Mouse (Mus musculus) lung, embryonic 14.5 days (tissue): ENCODE results near the gene Pbx2. TPM values are rescaled to one million over a fixed set of nuclear protein-coding genes. Genes with fewer than 3 reads are reported as not detected.

Source experiments
- ATAC-seq: fragments of 200-750 bp; cut with Nextera tagmentation; 2 replicates; pipeline ENCODE4 v1.8.0; 2017; ENCODE audit warnings: mild to moderate bottlenecking, moderate TSS enrichment, moderate library complexity; ENCODE audit not compliant: insufficient read depth
- DNase-seq: peaks from one replicate; pipeline ENCODE4 v3.0.0-alpha.2; 2015
- H3K27ac ChIP-seq: fragments of 300-500 bp; sonication (generic); 2 replicates; pipeline ENCODE4 v1.5.1; 2014; ENCODE audit warnings: low read depth, mild to moderate bottlenecking, moderate library complexity
- H3K27me3 ChIP-seq: fragments of 300-500 bp; sonication (generic); 2 replicates; pipeline ENCODE4 v1.6.1; 2014; ENCODE audit warnings: low read length, control low read depth; ENCODE audit not compliant: insufficient read depth
- H3K36me3 ChIP-seq: fragments of 300-500 bp; sonication (generic); 2 replicates; pipeline ENCODE4 v1.6.1; 2014; ENCODE audit warnings: control low read depth; ENCODE audit not compliant: insufficient read depth
- H3K4me1 ChIP-seq: fragments of 300-500 bp; sonication (generic); 2 replicates; pipeline ENCODE4 v1.6.1; 2014; ENCODE audit warnings: antibody characterized with exemption, control low read depth; ENCODE audit not compliant: insufficient read depth
- H3K4me2 ChIP-seq: fragments of 300-500 bp; sonication (generic); 2 replicates; pipeline ENCODE4 v1.6.1; 2014; ENCODE audit warnings: mild to moderate bottlenecking
- H3K4me3 ChIP-seq: fragments of 300-500 bp; sonication (generic); 2 replicates; pipeline ENCODE4 v1.5.1; 2014; ENCODE audit warnings: low read depth, low read length
- H3K9ac ChIP-seq: fragments of 300-500 bp; sonication (generic); 2 replicates; pipeline ENCODE4 v1.6.1; 2014
- H3K9me3 ChIP-seq: fragments of 300-500 bp; sonication (generic); 2 replicates; pipeline ENCODE4 v1.6.1; 2016; ENCODE audit warnings: low read depth, low read length, control low read depth
- CTCF ChIP-seq: IDR thresholded peaks from 2 replicates; pipeline ENCODE4 v1.5.1; 2016; ENCODE audit warnings: antibody characterized with exemption, low read depth
- WGBS: fragments of 180-500 bp; shearing (Covaris S2); extraction: QIAGEN DNeasy Blood & Tissue Kit; methylation state at CpG from one replicate; pipeline ENCODE4 v1.1.7; 2014; 5-methylcytosine and 5-hydroxymethylcytosine counted together
- polyA plus RNA-seq: library from polyadenylated mRNA; unstranded; fragments of >200 nt; fragmentation: Nextera tagmentation; extraction: Ambion mirVana; gene quantifications from 2 replicates; pipeline ENCODE4 v1.2.1, GENCODE M21; 2014

The Pbx2 gene
- polyA plus RNA-seq, 1 experiment from 2014 or later, result 10.4 TPM

DNA sequence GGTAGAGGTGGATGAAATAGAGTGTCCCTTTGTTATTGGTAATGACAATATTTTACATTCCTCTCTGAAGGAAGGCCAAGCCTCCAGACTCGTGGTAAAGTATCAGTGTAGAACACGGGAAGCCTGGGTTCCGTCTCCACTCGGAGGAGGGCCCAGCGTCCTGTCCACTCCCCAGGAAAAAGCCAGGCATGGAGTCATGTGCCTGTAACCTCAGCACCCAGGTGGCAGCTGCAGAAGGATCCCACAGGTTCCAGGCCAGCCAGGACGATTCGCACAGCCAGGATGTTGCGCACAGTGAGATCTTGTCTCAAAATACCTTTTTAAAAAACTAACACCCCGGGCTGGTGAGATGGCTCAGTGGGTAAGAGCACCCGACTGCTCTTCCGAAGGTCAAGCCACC lies 27.7 kb upstream of the Pbx2 start:
- no peak overlapping the region for H3K27ac ChIP-seq
- H3K27me3 ChIP-seq, result no peaks in the 10 kb centered on the region
- 71% methylated on average over 11 of the region's 11 CpGs for WGBS
- no peak overlapping the region for H3K9ac ChIP-seq
- TF ChIP-seq CTCF, result no peak
- H3K4me1 ChIP-seq, result 0 out of 2 replicates have a peak, but pooled peaks cover 6% of the 10 kb centered on the region
- H3K9me3 ChIP-seq, result no peaks in the 10 kb centered on the region
- no peak for ATAC-seq
- H3K36me3 ChIP-seq, result no peaks in the 10 kb centered on the region
- H3K4me2 ChIP-seq, result no peak overlapping the region
- H3K4me3 ChIP-seq, result no peak overlapping the region
- DNase-seq, result no peak

DNA sequence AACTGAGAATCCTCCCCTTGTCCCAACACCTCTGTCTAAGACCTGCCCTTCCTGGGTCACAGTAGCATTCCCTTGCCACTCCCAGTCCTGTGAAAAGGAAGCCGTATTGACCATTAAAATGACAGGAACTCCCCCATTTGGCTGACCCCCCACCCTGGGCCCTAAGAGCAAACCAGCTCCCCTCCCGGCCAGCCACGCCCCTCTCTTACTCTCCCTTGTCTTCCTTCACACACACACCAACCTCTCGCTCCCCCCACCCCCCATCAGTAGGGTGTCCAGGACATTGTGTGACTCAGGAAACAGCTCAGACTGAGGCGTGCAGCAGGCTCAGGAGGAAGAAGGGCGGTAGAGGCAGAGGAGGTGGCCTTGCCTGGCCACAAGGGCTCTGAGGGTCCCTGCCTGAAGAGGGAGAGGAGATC lies 27.1 kb upstream of the Pbx2 start, which contains the start of gene Notch4:
Gene Notch4, plus strand, starts transcription at position 266 of the 419 bp plus-strand sequence.
- DNase-seq (peak; percentile 48), ATAC-seq (peak; percentile 77; the same call in 1 of the 2 replicates)
- H3K4me3 ChIP-seq, result peak within 1 kb of the TSS; percentile 23
- TF ChIP-seq CTCF, result 0 out of 2 replicates have a peak, but pooled peaks have one; percentile 20
- H3K9me3 ChIP-seq, result no peaks in the 10 kb centered on the region
- H3K9ac ChIP-seq, result peak within 1 kb of the TSS; percentile 17
- H3K4me1 ChIP-seq, result 0 out of 2 replicates have a peak, but pooled peaks cover 6% of the 10 kb centered on the region
- no peaks in the 10 kb centered on the region for H3K27me3 ChIP-seq
- WGBS, result 10% methylated on average over 6 of the region's 6 CpGs
- peak within 1 kb of the TSS; percentile 73; the same call in 1 of the 2 replicates for H3K27ac ChIP-seq
- no peaks in the 10 kb centered on the region for H3K36me3 ChIP-seq
- H3K4me2 ChIP-seq, result peak within 1 kb of the TSS; percentile 49

DNA sequence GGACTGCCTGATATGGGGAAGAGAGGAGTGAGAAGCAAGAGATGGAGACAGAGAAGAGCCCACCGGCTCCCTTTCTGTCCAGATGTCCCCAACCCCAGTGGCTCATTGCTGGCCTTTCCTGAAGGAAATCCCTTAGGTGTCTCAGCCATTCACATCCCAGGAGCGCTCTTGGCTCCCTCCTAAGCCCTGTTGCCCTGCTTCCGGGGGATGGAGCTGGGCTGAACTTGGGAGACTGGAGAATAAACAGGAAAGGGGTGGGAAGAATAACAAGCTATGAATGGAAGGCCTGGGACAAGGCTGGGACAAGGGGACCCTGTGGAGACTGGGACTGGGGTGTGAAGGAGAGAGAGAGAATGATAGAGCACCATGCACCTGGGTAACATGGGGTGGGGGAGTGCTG lies 26.3 kb upstream of the Pbx2 start:
- peak overlapping the region; percentile 23 for H3K4me3 ChIP-seq
- H3K9me3 ChIP-seq, result no peaks in the 10 kb centered on the region
- H3K27ac ChIP-seq, result peak overlapping the region; percentile 73; the same call in 1 of the 2 replicates
- WGBS, result 25% methylated on average over 3 of the region's 3 CpGs
- no peaks in the 10 kb centered on the region for H3K36me3 ChIP-seq
- H3K4me2 ChIP-seq, result peak overlapping the region; percentile 49
- 0 out of 2 replicates have a peak, but pooled peaks cover 6% of the 10 kb centered on the region for H3K4me1 ChIP-seq
- peak overlapping the region; percentile 17 for H3K9ac ChIP-seq
- TF ChIP-seq CTCF, result no peak
- H3K27me3 ChIP-seq, result no peaks in the 10 kb centered on the region
- ATAC-seq (peak; percentile 57; the same call in 1 of the 2 replicates), DNase-seq (peak; percentile 50)

DNA sequence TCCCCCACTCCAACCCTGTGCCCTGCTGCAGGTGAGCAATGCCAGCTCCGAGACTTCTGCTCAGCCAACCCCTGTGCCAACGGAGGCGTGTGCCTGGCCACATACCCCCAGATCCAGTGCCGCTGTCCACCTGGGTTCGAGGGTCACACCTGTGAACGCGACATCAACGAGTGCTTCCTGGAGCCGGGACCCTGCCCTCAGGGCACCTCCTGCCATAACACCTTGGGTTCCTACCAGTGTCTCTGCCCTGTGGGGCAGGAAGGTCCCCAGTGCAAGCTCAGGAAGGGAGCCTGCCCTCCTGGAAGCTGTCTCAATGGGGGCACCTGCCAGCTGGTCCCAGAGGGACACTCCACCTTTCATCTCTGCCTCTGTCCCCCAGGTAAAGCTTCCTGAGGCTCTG lies 23.8 kb upstream of the Pbx2 start:
- no peak for DNase-seq
- H3K9me3 ChIP-seq, result no peaks in the 10 kb centered on the region
- no peak for TF ChIP-seq CTCF
- ATAC-seq, result no peak
- H3K27me3 ChIP-seq, result no peaks in the 10 kb centered on the region
- no peaks in the 10 kb centered on the region for H3K36me3 ChIP-seq
- no peak overlapping the region for H3K4me2 ChIP-seq
- WGBS, result 51% methylated on average over 9 of the region's 9 CpGs
- no peak overlapping the region for H3K9ac ChIP-seq
- H3K27ac ChIP-seq, result no peak overlapping the region
- H3K4me1 ChIP-seq, result 0 out of 2 replicates have a peak, but pooled peaks cover 6% of the 10 kb centered on the region
- no peak overlapping the region for H3K4me3 ChIP-seq

DNA sequence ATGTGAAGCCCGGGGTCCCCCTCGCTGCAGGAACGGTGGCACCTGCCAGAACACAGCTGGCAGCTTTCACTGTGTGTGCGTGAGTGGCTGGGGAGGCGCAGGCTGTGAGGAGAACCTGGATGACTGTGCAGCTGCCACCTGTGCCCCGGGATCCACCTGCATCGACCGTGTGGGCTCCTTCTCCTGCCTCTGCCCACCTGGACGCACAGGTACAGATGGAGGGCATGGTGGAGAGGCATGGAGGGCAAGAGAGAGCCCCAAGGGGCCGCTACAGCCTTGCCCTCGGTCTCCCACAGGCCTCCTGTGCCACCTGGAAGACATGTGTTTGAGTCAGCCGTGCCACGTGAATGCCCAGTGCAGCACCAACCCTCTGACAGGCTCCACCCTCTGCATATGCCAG lies 22.6 kb upstream of the Pbx2 start:
- H3K4me1 ChIP-seq, result 0 out of 2 replicates have a peak, but pooled peaks cover 6% of the 10 kb centered on the region
- no peaks in the 10 kb centered on the region for H3K27me3 ChIP-seq
- no peaks in the 10 kb centered on the region for H3K9me3 ChIP-seq
- H3K36me3 ChIP-seq, result no peaks in the 10 kb centered on the region
- H3K27ac ChIP-seq, result no peak overlapping the region
- no peak overlapping the region for H3K9ac ChIP-seq
- ATAC-seq (no peak), DNase-seq (no peak)
- no peak overlapping the region for H3K4me3 ChIP-seq
- 67% methylated on average over 13 of the region's 13 CpGs for WGBS
- no peak for TF ChIP-seq CTCF
- H3K4me2 ChIP-seq, result no peak overlapping the region

DNA sequence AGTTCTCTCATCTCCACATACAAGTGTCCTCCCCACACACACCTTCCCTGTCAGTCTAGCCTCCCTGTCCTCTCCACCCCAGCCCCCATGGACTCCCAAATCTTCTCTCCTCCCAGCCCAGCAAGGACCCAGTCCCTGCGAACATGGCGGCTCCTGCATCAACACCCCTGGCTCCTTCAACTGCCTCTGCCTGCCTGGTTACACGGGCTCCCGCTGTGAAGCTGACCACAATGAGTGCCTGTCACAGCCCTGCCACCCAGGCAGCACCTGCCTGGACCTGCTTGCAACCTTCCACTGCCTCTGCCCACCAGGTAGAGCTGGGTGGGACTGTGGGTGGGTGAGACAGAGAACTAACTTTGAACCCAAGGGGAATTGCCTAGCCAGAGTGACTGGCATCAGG lies 21.1 kb upstream of the Pbx2 start:
- Histone ChIP-seq H3K27me3 (no peaks in the 10 kb centered on the region), H3K4me2 (no peak overlapping the region), H3K36me3 (no peaks in the 10 kb centered on the region), H3K9ac (no peak overlapping the region), H3K27ac (no peak overlapping the region), H3K9me3 (no peaks in the 10 kb centered on the region), H3K4me1 (no peaks in the 10 kb centered on the region), H3K4me3 (no peak overlapping the region)
- ATAC-seq (no peak), DNase-seq (no peak)
- 62% methylated on average over 4 of the region's 4 CpGs for WGBS
- no peak for TF ChIP-seq CTCF

DNA sequence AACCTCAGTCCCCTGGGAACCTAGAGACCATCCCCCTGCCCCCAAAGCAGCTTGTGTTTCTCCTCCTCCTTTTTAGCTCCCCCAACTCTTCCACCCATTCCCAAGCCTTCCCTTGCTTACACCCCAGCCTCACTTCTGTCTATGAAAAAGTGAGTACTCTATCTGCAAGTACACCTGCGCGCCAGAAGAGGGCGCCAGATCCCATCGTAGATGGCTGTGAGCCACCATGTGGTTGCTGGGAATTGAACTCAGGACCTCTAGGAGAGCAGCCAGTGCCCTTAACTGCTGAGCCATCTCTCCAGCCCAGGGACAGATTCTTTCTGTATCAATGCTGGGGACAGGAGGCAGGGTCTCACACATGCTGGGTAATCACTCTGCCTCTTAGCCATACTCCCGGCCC lies 19.2 kb upstream of the Pbx2 start:
- TF ChIP-seq CTCF, result peak; percentile 69
- DNase-seq, result peak; percentile 19

More for the DNA sequence above, 19.2 kb upstream of the Pbx2 start:
- H3K9ac ChIP-seq, result no peak overlapping the region
- no peak overlapping the region for H3K27ac ChIP-seq
- no peaks in the 10 kb centered on the region for H3K9me3 ChIP-seq
- no peak overlapping the region for H3K4me2 ChIP-seq
- no peaks in the 10 kb centered on the region for H3K4me1 ChIP-seq
- no peaks in the 10 kb centered on the region for H3K27me3 ChIP-seq
- no peak overlapping the region for H3K4me3 ChIP-seq
- 16% methylated on average over 5 of the region's 5 CpGs for WGBS
- no peaks in the 10 kb centered on the region for H3K36me3 ChIP-seq
- ATAC-seq, result no peak
